Mouse (Mus musculus) kidney, embryonic 15.5 days (tissue): ENCODE measurements around the gene Apoa4. TPM values are rescaled to one million over a fixed set of nuclear protein-coding genes. Genes with fewer than 3 reads are reported as not detected.
A peak's percentile ranks its signal among the peaks of the same experiment; 100 is the strongest.

Experiments used
- ATAC-seq: fragments of 200-750 bp; cut with Nextera tagmentation; replicated peaks from 2 replicates; pipeline ENCODE4 v1.8.0; 2017; ENCODE audit warnings: moderate TSS enrichment; ENCODE audit not compliant: low FRiP score
- H3K27ac ChIP-seq: fragments of 300-500 bp; sonication (generic); 2 replicates; pipeline ENCODE4 v1.5.1; 2015; ENCODE audit warnings: mild to moderate bottlenecking, inconsistent platforms
- H3K27me3 ChIP-seq: fragments of 300-500 bp; sonication (generic); 2 replicates; pipeline ENCODE4 v1.6.1; 2015; ENCODE audit warnings: inconsistent platforms
- H3K36me3 ChIP-seq: fragments of 300-500 bp; sonication (generic); 2 replicates; pipeline ENCODE4 v1.6.1; 2015; ENCODE audit warnings: inconsistent platforms
- H3K4me1 ChIP-seq: fragments of 300-500 bp; sonication (generic); 2 replicates; pipeline ENCODE4 v1.6.1; 2015; ENCODE audit warnings: inconsistent platforms
- H3K4me2 ChIP-seq: fragments of 300-500 bp; sonication (generic); 2 replicates; pipeline ENCODE4 v1.6.1; 2015; ENCODE audit warnings: moderate library complexity, mild to moderate bottlenecking, inconsistent platforms
- H3K4me3 ChIP-seq: fragments of 300-500 bp; sonication (generic); replicated peaks from 2 replicates; pipeline ENCODE4 v1.5.1; 2015; ENCODE audit warnings: mild to moderate bottlenecking, inconsistent platforms
- H3K9ac ChIP-seq: fragments of 300-500 bp; sonication (generic); 2 replicates; pipeline ENCODE4 v1.6.1; 2015; ENCODE audit warnings: mild to moderate bottlenecking, inconsistent platforms
- H3K9me3 ChIP-seq: fragments of 300-500 bp; sonication (generic); replicated peaks from 2 replicates; pipeline ENCODE4 v1.6.1; 2016; ENCODE audit warnings: inconsistent platforms
- WGBS: fragments of 180-500 bp; shearing (Covaris S2); methylation state at CpG from one replicate; pipeline ENCODE4 v1.1.7; 2015; ENCODE audit warnings: mixed read lengths; 5-methylcytosine and 5-hydroxymethylcytosine counted together
- polyA plus RNA-seq: library from polyadenylated mRNA; unstranded; fragments of >200 nt; fragmentation: Nextera tagmentation; extraction: Ambion mirVana; gene quantifications from 2 replicates; pipeline ENCODE4 v1.2.1, GENCODE M21; 2015

Gene Apoa4
- polyA plus RNA-seq, 1 experiment from 2014 or later = not detected

- Histone ChIP-seq H3K4me1 (0 out of 2 replicates have a peak, but pooled peaks cover 3% of the 10 kb centered on the region), H3K4me3 (no peak overlapping the region), H3K4me2 (no peak overlapping the region), H3K27ac (no peak overlapping the region), H3K9me3 (no peaks in the 10 kb centered on the region), H3K27me3 (no peaks in the 10 kb centered on the region), H3K36me3 (peaks cover 80% of the 10 kb centered on the region), H3K9ac (no peak overlapping the region)
- 91% methylated on average over 12 of the region's 12 CpGs for WGBS
- no peak for ATAC-seq
Observed at GRCm38 (mm10) chr9:46210473-46210872, 30.0 kb upstream of the Apoa4 start.

DNA sequence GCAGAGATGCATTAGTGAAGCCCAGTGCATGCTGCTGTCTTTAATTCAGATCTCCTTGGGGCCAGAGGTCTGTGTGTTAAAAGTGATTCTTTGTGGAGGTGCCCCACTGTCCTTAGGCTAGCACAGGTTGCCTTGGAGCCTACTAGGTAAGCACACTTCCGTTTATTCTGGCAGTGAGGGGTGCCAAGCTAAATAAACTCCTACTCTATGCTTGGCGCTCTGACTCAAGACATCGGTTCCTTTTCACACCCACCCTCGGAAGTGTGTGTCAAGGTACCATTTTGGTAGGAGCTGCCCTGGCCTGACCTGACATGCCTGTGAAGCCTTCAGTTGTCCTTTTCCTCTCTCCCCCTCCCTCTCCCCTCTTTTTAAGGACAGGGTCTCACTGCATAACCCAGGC, 26.2 kb upstream of the Apoa4 start:
- no peaks in the 10 kb centered on the region for H3K9me3 ChIP-seq
- H3K27ac ChIP-seq = no peak overlapping the region
- no peak for ATAC-seq
- no peak overlapping the region for H3K4me2 ChIP-seq
- H3K36me3 ChIP-seq = peaks cover 61% of the 10 kb centered on the region
- no peaks in the 10 kb centered on the region for H3K4me1 ChIP-seq
- H3K27me3 ChIP-seq = no peaks in the 10 kb centered on the region
- 78% methylated on average over 4 of the region's 4 CpGs for WGBS
- H3K9ac ChIP-seq = no peak overlapping the region
- no peak overlapping the region for H3K4me3 ChIP-seq

DNA sequence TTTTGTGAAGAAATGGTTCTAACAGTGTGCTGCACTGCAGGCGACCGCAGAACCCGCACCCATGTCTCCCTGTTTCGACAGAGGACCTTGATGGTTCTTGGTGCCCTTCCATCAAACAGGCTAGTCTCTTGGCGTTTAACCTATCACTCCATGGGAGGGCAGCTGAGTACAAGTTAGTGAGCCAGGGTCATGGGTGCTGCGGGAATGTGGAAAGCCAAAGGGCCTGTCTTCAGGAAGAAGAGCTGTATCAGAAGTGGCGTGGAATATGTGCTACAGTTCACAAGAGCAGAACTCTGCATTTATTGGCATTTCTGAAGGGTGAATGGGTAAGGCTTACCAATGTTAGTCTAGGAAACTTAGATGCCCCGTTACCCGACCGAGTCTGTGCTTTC, 25.6 kb upstream of the Apoa4 start:
- no peaks in the 10 kb centered on the region for H3K9me3 ChIP-seq
- no peak for ATAC-seq
- H3K27me3 ChIP-seq = no peaks in the 10 kb centered on the region
- H3K36me3 ChIP-seq = peaks cover 63% of the 10 kb centered on the region
- H3K4me2 ChIP-seq = no peak overlapping the region
- H3K27ac ChIP-seq = no peak overlapping the region
- no peak overlapping the region for H3K9ac ChIP-seq
- WGBS = 87% methylated on average over 10 of the region's 10 CpGs
- H3K4me3 ChIP-seq = no peak overlapping the region
- H3K4me1 ChIP-seq = no peaks in the 10 kb centered on the region

DNA sequence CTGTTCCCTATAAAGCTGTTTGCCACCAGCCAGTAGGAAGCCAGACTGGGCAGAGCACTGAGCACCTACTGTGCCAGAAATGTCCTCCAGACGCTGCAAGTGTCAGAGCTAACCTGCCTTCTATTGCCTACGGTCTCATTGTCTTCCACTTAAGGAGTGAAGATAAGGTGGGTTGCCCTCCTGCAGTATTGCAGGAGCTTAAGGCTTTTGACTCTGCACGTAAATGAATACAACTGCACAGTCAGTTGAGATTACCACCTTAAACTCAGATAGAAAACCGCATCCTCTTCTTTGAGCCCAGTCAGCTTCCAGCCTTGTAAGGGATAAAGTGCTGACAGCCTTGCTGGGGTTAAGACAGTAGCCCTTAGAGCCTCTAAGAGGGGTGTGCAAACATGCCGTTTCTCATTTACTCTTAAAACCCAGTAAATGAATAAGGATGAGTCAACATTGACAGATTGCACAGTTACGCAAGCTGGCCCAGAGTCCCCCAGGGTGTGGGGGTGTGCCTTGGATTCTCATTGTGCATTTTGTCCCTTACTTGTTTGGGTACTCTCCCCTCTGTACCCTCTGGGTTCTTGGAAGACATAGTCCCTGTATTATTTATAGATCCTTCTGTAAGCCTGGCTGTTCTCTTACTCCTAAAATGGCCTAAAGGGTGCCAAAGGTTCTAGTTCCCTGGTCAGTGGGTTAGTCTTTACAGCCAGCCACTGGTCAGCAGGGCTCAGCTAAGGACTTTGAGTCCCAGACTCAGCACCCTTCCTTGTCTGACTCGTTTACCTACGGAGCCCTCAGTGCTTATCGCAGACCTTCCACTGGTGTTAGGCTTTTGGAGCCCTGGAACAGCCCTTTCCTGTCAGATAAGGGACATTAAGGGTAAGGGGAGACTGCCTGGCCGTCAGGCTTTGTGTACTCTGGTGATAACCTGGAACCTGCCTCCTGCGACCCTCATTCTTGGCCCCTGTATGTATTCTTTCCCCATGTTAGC, 24.9 kb upstream of the Apoa4 start:
- no peaks in the 10 kb centered on the region for H3K4me1 ChIP-seq
- H3K9me3 ChIP-seq = no peaks in the 10 kb centered on the region
- no peak for ATAC-seq
- H3K36me3 ChIP-seq = peaks cover 64% of the 10 kb centered on the region
- no peaks in the 10 kb centered on the region for H3K27me3 ChIP-seq
- H3K27ac ChIP-seq = no peak overlapping the region
- WGBS = 81% methylated on average over 11 of the region's 11 CpGs
- H3K9ac ChIP-seq = no peak overlapping the region
- no peak overlapping the region for H3K4me3 ChIP-seq
- H3K4me2 ChIP-seq = no peak overlapping the region

- H3K36me3 ChIP-seq = peaks cover 63% of the 10 kb centered on the region
- no peaks in the 10 kb centered on the region for H3K27me3 ChIP-seq
- no peak overlapping the region for H3K27ac ChIP-seq
- 95% methylated on average over 13 of the region's 13 CpGs for WGBS
- no peaks in the 10 kb centered on the region for H3K4me1 ChIP-seq
- ATAC-seq = no peak
- no peak overlapping the region for H3K4me2 ChIP-seq
- H3K9me3 ChIP-seq = no peaks in the 10 kb centered on the region
- H3K4me3 ChIP-seq = no peak overlapping the region
- no peak overlapping the region for H3K9ac ChIP-seq
Observed at GRCm38 (mm10) chr9:46216744-46217470, 23.6 kb upstream of the Apoa4 start.

- Histone ChIP-seq H3K27ac (no peak overlapping the region), H3K4me2 (no peak overlapping the region), H3K4me1 (no peaks in the 10 kb centered on the region), H3K4me3 (no peak overlapping the region), H3K9ac (no peak overlapping the region), H3K9me3 (no peaks in the 10 kb centered on the region), H3K27me3 (no peaks in the 10 kb centered on the region), H3K36me3 (peaks cover 62% of the 10 kb centered on the region)
- WGBS = 68% methylated on average over 9 of the region's 9 CpGs
- ATAC-seq = no peak
Observed at GRCm38 (mm10) chr9:46218176-46218575, 22.3 kb upstream of the Apoa4 start.

DNA sequence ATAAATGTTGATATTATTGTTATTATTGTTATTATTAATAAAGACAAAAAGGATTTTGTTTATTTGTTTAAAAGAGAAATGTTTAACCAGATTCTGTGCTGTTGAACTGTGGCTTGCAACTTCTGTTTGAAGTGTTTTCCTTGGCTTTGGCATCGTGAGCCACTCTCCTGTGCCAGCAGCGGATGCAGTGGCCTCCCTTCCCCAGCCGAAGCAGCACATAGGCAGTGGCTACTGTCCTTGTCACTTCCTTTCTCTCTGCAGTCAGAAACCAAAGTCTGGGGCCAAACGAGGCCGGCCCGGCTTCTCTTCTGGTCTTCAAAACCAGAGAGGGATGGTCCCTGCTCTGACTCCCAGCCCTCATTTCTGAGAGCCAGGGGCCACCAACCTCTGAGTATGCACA, 17.4 kb upstream of the Apoa4 start:
- peaks cover 37% of the 10 kb centered on the region for H3K36me3 ChIP-seq
- no peak for ATAC-seq
- H3K27me3 ChIP-seq = no peaks in the 10 kb centered on the region
- no peak overlapping the region for H3K4me3 ChIP-seq
- H3K27ac ChIP-seq = no peak overlapping the region
- H3K4me2 ChIP-seq = no peak overlapping the region
- H3K9me3 ChIP-seq = no peaks in the 10 kb centered on the region
- H3K9ac ChIP-seq = no peak overlapping the region
- H3K4me1 ChIP-seq = no peaks in the 10 kb centered on the region
- 82% methylated on average over 6 of the region's 6 CpGs for WGBS

GRCm38 (mm10) chr9:46224101-46224500, 16.4 kb upstream of the Apoa4 start:
- no peaks in the 10 kb centered on the region for H3K9me3 ChIP-seq
- H3K36me3 ChIP-seq = peaks cover 36% of the 10 kb centered on the region
- no peak overlapping the region for H3K4me2 ChIP-seq
- no peaks in the 10 kb centered on the region for H3K27me3 ChIP-seq
- no peak for ATAC-seq
- no peak overlapping the region for H3K4me3 ChIP-seq
- WGBS = 73% methylated on average over 3 of the region's 3 CpGs
- no peaks in the 10 kb centered on the region for H3K4me1 ChIP-seq
- no peak overlapping the region for H3K9ac ChIP-seq
- H3K27ac ChIP-seq = no peak overlapping the region

DNA sequence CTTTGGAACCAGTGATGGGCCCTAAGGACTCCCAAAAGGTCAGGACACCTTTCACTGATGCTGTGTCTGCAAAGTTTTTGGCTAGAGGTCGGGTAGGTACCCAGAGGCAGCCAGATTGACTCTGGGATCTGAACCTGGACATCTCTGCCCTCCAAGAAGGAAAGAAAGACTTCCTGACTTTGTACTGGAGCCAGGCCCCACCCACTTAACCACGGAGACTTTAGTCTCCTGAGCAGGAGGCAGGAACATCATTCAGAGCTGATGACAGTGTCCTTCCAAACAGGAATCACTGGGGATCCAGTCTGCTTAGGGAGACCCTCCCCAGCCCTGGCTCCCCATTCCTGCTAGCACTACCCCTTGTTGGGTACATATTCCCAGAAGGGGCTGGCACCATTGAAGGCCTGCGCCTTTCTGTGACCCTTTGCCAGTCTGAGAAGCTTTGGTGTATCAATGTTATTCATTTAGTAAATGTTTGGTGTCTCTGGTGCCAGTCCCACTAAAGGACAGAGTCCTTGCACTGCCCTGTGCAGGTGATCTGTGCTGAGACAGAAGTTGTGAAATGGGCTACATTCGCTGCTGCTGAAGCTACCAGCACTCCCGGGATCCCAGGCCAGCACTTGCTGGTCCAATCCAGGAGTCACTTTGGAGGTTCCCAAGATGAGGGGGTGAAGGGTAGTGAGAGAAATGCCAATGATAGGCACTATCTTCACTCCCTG, 15.4 kb upstream of the Apoa4 start:
- Histone ChIP-seq H3K4me3 (no peak overlapping the region), H3K27ac (no peak overlapping the region), H3K4me2 (no peak overlapping the region), H3K36me3 (peaks cover 26% of the 10 kb centered on the region), H3K9me3 (no peaks in the 10 kb centered on the region), H3K4me1 (peaks cover 4% of the 10 kb centered on the region), H3K9ac (no peak overlapping the region), H3K27me3 (no peaks in the 10 kb centered on the region)
- ATAC-seq = no peak
- WGBS = 67% methylated on average over 5 of the region's 5 CpGs

- Histone ChIP-seq H3K4me1 (peaks cover 12% of the 10 kb centered on the region), H3K4me2 (no peak overlapping the region), H3K4me3 (no peak overlapping the region), H3K9ac (no peak overlapping the region), H3K27ac (no peak overlapping the region), H3K9me3 (no peaks in the 10 kb centered on the region), H3K27me3 (0 out of 2 replicates have a peak, but pooled peaks cover 12% of the 10 kb centered on the region), H3K36me3 (peaks cover 8% of the 10 kb centered on the region)
- no peak for ATAC-seq
- 92% methylated on average over 3 of the region's 3 CpGs for WGBS
Observed at GRCm38 (mm10) chr9:46227064-46227614, 13.4 kb upstream of the Apoa4 start.

DNA sequence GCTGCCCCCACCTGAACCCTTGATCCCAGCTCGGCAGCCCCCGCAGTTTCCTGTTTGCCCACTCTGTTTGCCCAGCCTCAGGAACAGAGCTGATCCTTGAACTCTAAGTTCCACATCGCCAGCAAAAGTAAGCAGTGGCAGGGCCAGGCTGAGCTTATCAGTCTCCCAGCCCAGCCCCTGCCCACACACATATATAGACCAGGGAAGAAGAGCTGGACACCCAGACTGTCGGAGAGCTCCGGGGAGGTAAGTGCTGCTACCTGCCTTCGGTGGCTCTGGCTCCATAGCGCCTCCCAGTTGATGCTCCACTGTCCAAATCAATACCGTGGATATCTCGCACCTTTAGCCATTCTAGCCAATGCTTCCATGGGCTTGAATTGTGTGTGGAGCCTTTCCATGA, 12.0 kb upstream of the Apoa4 start, which contains the start of gene Apoa1:
Gene Apoa1, plus strand, starts transcription at position 90 of the 400 bp plus-strand sequence.
- H3K27me3 ChIP-seq = peaks cover 20% of the 10 kb centered on the region; the same call in 1 of the 2 replicates
- H3K4me1 ChIP-seq = peaks cover 12% of the 10 kb centered on the region
- H3K36me3 ChIP-seq = no peaks in the 10 kb centered on the region
- no peaks in the 10 kb centered on the region for H3K9me3 ChIP-seq
- H3K4me2 ChIP-seq = peak within 1 kb of the TSS; percentile 95; the same call in 1 of the 2 replicates
- WGBS = 59% methylated on average over 9 of the region's 9 CpGs
- no peak for ATAC-seq
- H3K4me3 ChIP-seq = no peak within 1 kb of the TSS
- no peak within 1 kb of the TSS for H3K27ac ChIP-seq
- H3K9ac ChIP-seq = no peak within 1 kb of the TSS
